Mouse (Mus musculus) myocyte (in vitro differentiated cells): ENCODE results near the gene Ano8.

Experiments
- CEBPB ChIP-seq: IDR thresholded peaks from 2 replicates; pipeline ENCODE4 v1.6.1; 2011; ENCODE audit warnings: mild to moderate bottlenecking, moderate library complexity; ENCODE audit not compliant: poor library complexity, insufficient read depth, severe bottlenecking
- E2F4 ChIP-seq: IDR thresholded peaks from one replicate; pipeline ENCODE4 v1.6.1; 2011; ENCODE audit warnings: mild to moderate bottlenecking, control low read depth, moderate library complexity; ENCODE audit not compliant: insufficient read depth
- MAX ChIP-seq: IDR thresholded peaks from one replicate; pipeline ENCODE4 v1.6.1; 2011; ENCODE audit warnings: low read depth, mild to moderate bottlenecking, control low read depth
- MYOD1 ChIP-seq, 3 experiments: IDR thresholded peaks; one replicate each; pipeline ENCODE4 v1.6.1; 2011; ENCODE audit warnings: control low read depth in 2 of 3, low read depth in 2 of 3, mild to moderate bottlenecking in 2 of 3, moderate library complexity in 1 of 3; ENCODE audit not compliant: insufficient read length in 2 of 3, control insufficient read depth in 1 of 3
- MYOG ChIP-seq, 3 experiments: IDR thresholded peaks; one replicate each; pipeline ENCODE4 v1.6.1; 2011; ENCODE audit warnings: control low read depth in 2 of 3, low read depth in 2 of 3, mild to moderate bottlenecking in 2 of 3; ENCODE audit not compliant: insufficient read length in 2 of 3, control insufficient read depth in 1 of 3, insufficient read depth in 1 of 3
- POLR2A ChIP-seq: IDR thresholded peaks from one replicate; pipeline ENCODE4 v1.6.1; 2011; ENCODE audit warnings: low read depth, mild to moderate bottlenecking, control low read depth, moderate library complexity; ENCODE audit not compliant: insufficient read length
- POLR2AphosphoS2 ChIP-seq: IDR thresholded peaks from one replicate; pipeline ENCODE4 v1.6.1; 2011; ENCODE audit warnings: low read depth, control low read depth; ENCODE audit not compliant: insufficient read length
- REST ChIP-seq: IDR thresholded peaks from one replicate; pipeline ENCODE4 v1.6.1; 2011; ENCODE audit warnings: mild to moderate bottlenecking, control low read depth, moderate library complexity; ENCODE audit not compliant: insufficient read depth, insufficient read length
- SRF ChIP-seq: IDR thresholded peaks from one replicate; pipeline ENCODE4 v1.6.1; 2011; ENCODE audit warnings: low read depth; ENCODE audit not compliant: control insufficient read depth, insufficient read length
- TCF12 ChIP-seq: IDR thresholded peaks from one replicate; pipeline ENCODE4 v1.6.1; 2011; ENCODE audit warnings: mild to moderate bottlenecking, control low read depth; ENCODE audit not compliant: poor library complexity, insufficient read depth, severe bottlenecking
- TCF3 ChIP-seq: IDR thresholded peaks from one replicate; pipeline ENCODE4 v1.6.1; 2011; ENCODE audit warnings: low read depth, control low read depth; ENCODE audit not compliant: insufficient read length
- USF1 ChIP-seq: IDR thresholded peaks from one replicate; pipeline ENCODE4 v1.6.1; 2011; ENCODE audit warnings: low read depth, mild to moderate bottlenecking, control low read depth, moderate library complexity

GRCm38 (mm10) chr8:71507589-71508104, 21.9 kb upstream of the Ano8 start:
- no peak for TF ChIP-seq POLR2A
- TF ChIP-seq E2F4: no peak
- no peak for TF ChIP-seq CEBPB
- no peak for TF ChIP-seq TCF3
- TF ChIP-seq POLR2AphosphoS2: no peak
- no peak for TF ChIP-seq USF1
- no peak for TF ChIP-seq TCF12
- no peak for TF ChIP-seq MAX
- no peak for TF ChIP-seq REST
- TF ChIP-seq MYOD1 (IDR thresholded peaks at IDR 0.05; ENCODE audit: control insufficient read depth in 1 of 3, insufficient read length in 2 of 3, low read depth in 2 of 3): no peak
- no peak for TF ChIP-seq SRF
- TF ChIP-seq MYOG (IDR thresholded peaks at IDR 0.05; ENCODE audit: control insufficient read depth in 1 of 3, insufficient read depth in 1 of 3, insufficient read length in 2 of 3, low read depth in 2 of 3): no peak
